Mouse (Mus musculus): Measurements from ENCODE around the gene Nradd.

GRCm38 (mm10) chr9:110630171-110630570 is 5.9 kb upstream of the Nradd start:
- TF ChIP-seq MAX (IDR thresholded peaks at IDR 0.05; ENCODE audit: low read length) (no peak), CTCF (IDR thresholded peaks at IDR 0.05 in 2 of 3, conservative IDR thresholded peaks at IDR 0.05 in 1 of 3; ENCODE audit: control insufficient read depth in 1 of 3, insufficient read depth in 1 of 3, low read depth in 2 of 3, low read length in 3 of 3, poor library complexity in 1 of 3, severe bottlenecking in 1 of 3) (no peak), GABPA (IDR thresholded peaks at IDR 0.05; ENCODE audit: low read depth, low read length) (no peak)
